Mouse (Mus musculus) forebrain, postnatal 0 days (tissue): ENCODE measurements at regions not wholly inside any gene's neighbourhood (a gene's known extent, or its start where the extent isn't known, plus 50 kb on each side); places are given as distances from the start of the nearest gene placed in this dataset.

Experiments used
- ATAC-seq: fragments of 200-750 bp; cut with Nextera tagmentation; 2 replicates; pipeline ENCODE4 v1.8.0; 2017; ENCODE audit warnings: mild to moderate bottlenecking, moderate library complexity
- DNase-seq: peaks from one replicate; pipeline ENCODE4 v3.0.0-alpha.2; 2015
- H3K27ac ChIP-seq: fragments of 300-500 bp; sonication (generic); 2 replicates; pipeline ENCODE4 v1.5.1; 2014; ENCODE audit warnings: low read depth, mild to moderate bottlenecking, antibody characterized with exemption, low read length, moderate library complexity, mixed read lengths
- H3K27me3 ChIP-seq: fragments of 300-500 bp; sonication (generic); 2 replicates; pipeline ENCODE4 v1.6.1; 2014; ENCODE audit warnings: mild to moderate bottlenecking, low read length, mixed read lengths; ENCODE audit not compliant: insufficient read depth
- H3K36me3 ChIP-seq: fragments of 300-500 bp; sonication (generic); 2 replicates; pipeline ENCODE4 v1.6.1; 2014; ENCODE audit warnings: mild to moderate bottlenecking, moderate library complexity; ENCODE audit not compliant: insufficient read depth
- H3K4me1 ChIP-seq: fragments of 300-500 bp; sonication (generic); 2 replicates; pipeline ENCODE4 v1.6.1; 2014; ENCODE audit warnings: antibody characterized with exemption; ENCODE audit not compliant: insufficient read depth
- H3K4me2 ChIP-seq: fragments of 300-500 bp; sonication (generic); 2 replicates; pipeline ENCODE4 v1.6.1; 2014; ENCODE audit warnings: low read depth, mild to moderate bottlenecking, moderate library complexity
- H3K4me3 ChIP-seq: fragments of 300-500 bp; sonication (generic); 2 replicates; pipeline ENCODE4 v1.5.1; 2014; ENCODE audit warnings: low read depth, low read length, mixed read lengths
- H3K9ac ChIP-seq: fragments of 300-500 bp; sonication (generic); 2 replicates; pipeline ENCODE4 v1.6.1; 2014; ENCODE audit warnings: mild to moderate bottlenecking
- H3K9me3 ChIP-seq: fragments of 300-500 bp; sonication (generic); 2 replicates; pipeline ENCODE4 v1.6.1; 2016; ENCODE audit warnings: low read length
- CTCF ChIP-seq: sonication (generic); IDR thresholded peaks from 2 replicates; pipeline ENCODE4 v1.5.1; 2016; ENCODE audit warnings: antibody characterized with exemption, control low read depth, low read depth
- WGBS: fragments of 180-500 bp; shearing (Covaris S2); extraction: QIAGEN DNeasy Blood & Tissue Kit; methylation state at CpG from one replicate; pipeline ENCODE4 v1.1.7; 2014; 5-methylcytosine and 5-hydroxymethylcytosine counted together

GRCm38 (mm10) chr12:118660384-118661213 is 185.5 kb upstream of the Sp8 start:
- Histone ChIP-seq H3K36me3 (no peaks in the 10 kb centered on the region), H3K9me3 (no peaks in the 10 kb centered on the region), H3K4me3 (no peak overlapping the region), H3K9ac (no peak overlapping the region), H3K4me2 (no peak overlapping the region), H3K27me3 (peaks cover 32% of the 10 kb centered on the region), H3K27ac (no peak overlapping the region), H3K4me1 (0 out of 2 replicates have a peak, but pooled peaks cover 7% of the 10 kb centered on the region)
- no peak for TF ChIP-seq CTCF
- WGBS = 3% methylated on average over 12 of the region's 12 CpGs
- ATAC-seq = no peak
- DNase-seq = no peak

GRCm38 (mm10) chr12:118659240-118660120 is 186.6 kb upstream of the Sp8 start:
- Histone ChIP-seq H3K4me1 (0 out of 2 replicates have a peak, but pooled peaks cover 7% of the 10 kb centered on the region), H3K27me3 (peaks cover 35% of the 10 kb centered on the region), H3K9me3 (no peaks in the 10 kb centered on the region), H3K27ac (no peak overlapping the region), H3K36me3 (no peaks in the 10 kb centered on the region), H3K4me2 (peak overlapping the region; percentile 13; the same call in 1 of the 2 replicates), H3K4me3 (no peak overlapping the region), H3K9ac (no peak overlapping the region)
- 10% methylated on average over 14 of the region's 14 CpGs for WGBS
- TF ChIP-seq CTCF = no peak
- peak; percentile 33 for DNase-seq
- peak; percentile 51; the same call in 1 of the 2 replicates for ATAC-seq

- H3K36me3 ChIP-seq = no peaks in the 10 kb centered on the region
- H3K4me1 ChIP-seq = 0 out of 2 replicates have a peak, but pooled peaks cover 4% of the 10 kb centered on the region
- H3K27ac ChIP-seq = no peak overlapping the region
- no peaks in the 10 kb centered on the region for H3K9me3 ChIP-seq
- DNase-seq (no peak), ATAC-seq (no peak)
- no peak overlapping the region for H3K4me2 ChIP-seq
- H3K27me3 ChIP-seq = peaks cover 3% of the 10 kb centered on the region
- no peak overlapping the region for H3K9ac ChIP-seq
- no peak for TF ChIP-seq CTCF
- H3K4me3 ChIP-seq = no peak overlapping the region
- 13% methylated on average over 4 of the region's 4 CpGs for WGBS
Observed at GRCm38 (mm10) chr12:118650483-118651160, 195.5 kb upstream of the Sp8 start.

- H3K4me2 ChIP-seq = no peak overlapping the region
- no peak overlapping the region for H3K9ac ChIP-seq
- no peaks in the 10 kb centered on the region for H3K36me3 ChIP-seq
- TF ChIP-seq CTCF = no peak
- peak; percentile 14 for DNase-seq
- no peaks in the 10 kb centered on the region for H3K9me3 ChIP-seq
- 0 out of 2 replicates have a peak, but pooled peaks cover 4% of the 10 kb centered on the region for H3K4me1 ChIP-seq
- H3K27me3 ChIP-seq = no peaks in the 10 kb centered on the region; the same call in 1 of the 2 replicates
- no peak overlapping the region for H3K27ac ChIP-seq
- 18% methylated on average over 3 of the region's 3 CpGs for WGBS
- H3K4me3 ChIP-seq = no peak overlapping the region
- peak; percentile 18; the same call in 1 of the 2 replicates for ATAC-seq
Observed at GRCm38 (mm10) chr12:118649323-118649973, 196.7 kb upstream of the Sp8 start.

- TF ChIP-seq CTCF = no peak
- Histone ChIP-seq H3K27me3 (no peaks in the 10 kb centered on the region; the same call in 1 of the 2 replicates), H3K4me1 (0 out of 2 replicates have a peak, but pooled peaks cover 4% of the 10 kb centered on the region), H3K9me3 (no peaks in the 10 kb centered on the region), H3K9ac (no peak overlapping the region), H3K36me3 (no peaks in the 10 kb centered on the region), H3K27ac (no peak overlapping the region), H3K4me2 (no peak overlapping the region), H3K4me3 (no peak overlapping the region)
- DNase-seq = no peak
- no peak for ATAC-seq
Observed at GRCm38 (mm10) chr12:118648673-118649072, 197.5 kb upstream of the Sp8 start.
